Mouse (Mus musculus): ENCODE measurements around the gene Tspan3. TPM values are rescaled to one million over a fixed set of nuclear protein-coding genes. Genes with fewer than 3 reads are reported as not detected.

The Tspan3 gene
- polyA plus RNA-seq, 1 experiment from 2014 or later = 575 TPM

- no peak overlapping the region for H3K9ac ChIP-seq
- H3K27me3 ChIP-seq = no peaks in the 10 kb centered on the region
- H3K27ac ChIP-seq = no peak overlapping the region
- no peaks in the 10 kb centered on the region for H3K9me3 ChIP-seq
- peaks cover 27% of the 10 kb centered on the region for H3K4me1 ChIP-seq (replicated peaks)
- H3K4me3 ChIP-seq = no peak overlapping the region
- ATAC-seq (ENCODE audit: low FRiP score) = no peak
- peaks cover 45% of the 10 kb centered on the region for H3K36me3 ChIP-seq
- H3K4me2 ChIP-seq = no peak overlapping the region
- 86% methylated on average over 16 of the region's 16 CpGs for WGBS
Measured at GRCm38 (mm10) chr9:56126453-56127173, 38.7 kb downstream of the Tspan3 start.

GRCm38 (mm10) chr9:56124561-56124960 lies 40.7 kb downstream of the Tspan3 start:
- H3K9ac ChIP-seq = no peak overlapping the region; the same call in 1 of the 2 replicates
- no peak overlapping the region for H3K4me2 ChIP-seq
- H3K27me3 ChIP-seq = peaks cover 3% of the 10 kb centered on the region; the same call in 1 of the 2 replicates
- H3K27ac ChIP-seq = no peak overlapping the region
- no peak for ATAC-seq (ENCODE audit: low FRiP score)
- H3K4me1 ChIP-seq (replicated peaks) = peaks cover 27% of the 10 kb centered on the region; the same call in 1 of the 2 replicates
- WGBS = 25% methylated on average over 11 of the region's 11 CpGs
- H3K4me3 ChIP-seq = no peak overlapping the region
- H3K9me3 ChIP-seq = no peaks in the 10 kb centered on the region
- H3K36me3 ChIP-seq = peaks cover 25% of the 10 kb centered on the region

DNA sequence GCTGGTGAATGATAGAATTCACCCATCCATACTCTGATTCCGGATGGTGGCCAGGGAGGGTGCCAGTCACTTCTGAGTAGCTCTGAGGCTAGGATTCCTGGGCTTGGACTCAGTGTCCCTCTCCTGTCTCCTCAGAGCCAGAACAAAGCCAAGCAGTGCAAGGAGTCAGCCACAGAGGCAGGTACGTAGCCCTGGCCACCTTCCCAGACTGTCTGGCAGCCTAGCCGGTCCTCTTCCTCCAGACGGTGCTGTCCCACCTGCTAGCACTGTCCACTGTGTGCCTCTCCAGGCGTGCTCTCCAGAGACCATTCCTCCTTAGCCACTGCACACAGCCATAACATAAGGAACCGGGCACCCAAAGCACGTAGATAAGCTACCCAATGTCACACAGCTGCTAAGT lies 41.7 kb downstream of the Tspan3 start:
- no peak overlapping the region for H3K9ac ChIP-seq
- 85% methylated on average over 7 of the region's 7 CpGs for WGBS
- no peaks in the 10 kb centered on the region for H3K9me3 ChIP-seq
- peaks cover 4% of the 10 kb centered on the region; the same call in 1 of the 2 replicates for H3K27me3 ChIP-seq
- no peak overlapping the region for H3K27ac ChIP-seq
- peaks cover 35% of the 10 kb centered on the region for H3K4me1 ChIP-seq (replicated peaks)
- no peak overlapping the region for H3K4me2 ChIP-seq
- H3K36me3 ChIP-seq = peaks cover 15% of the 10 kb centered on the region
- H3K4me3 ChIP-seq = no peak overlapping the region
- no peak for ATAC-seq (ENCODE audit: low FRiP score)

GRCm38 (mm10) chr9:56122973-56123372 lies 42.3 kb downstream of the Tspan3 start:
- Histone ChIP-seq H3K9me3 (no peaks in the 10 kb centered on the region), H3K27me3 (peaks cover 4% of the 10 kb centered on the region; the same call in 1 of the 2 replicates), H3K4me3 (no peak overlapping the region), H3K27ac (no peak overlapping the region), H3K4me1 (replicated peaks) (peaks cover 38% of the 10 kb centered on the region), H3K9ac (no peak overlapping the region), H3K4me2 (no peak overlapping the region), H3K36me3 (peaks cover 9% of the 10 kb centered on the region)
- ATAC-seq (ENCODE audit: low FRiP score) = 0 out of 2 replicates have a peak, but pooled peaks have one; percentile 14
- WGBS = 65% methylated on average over 8 of the region's 8 CpGs

DNA sequence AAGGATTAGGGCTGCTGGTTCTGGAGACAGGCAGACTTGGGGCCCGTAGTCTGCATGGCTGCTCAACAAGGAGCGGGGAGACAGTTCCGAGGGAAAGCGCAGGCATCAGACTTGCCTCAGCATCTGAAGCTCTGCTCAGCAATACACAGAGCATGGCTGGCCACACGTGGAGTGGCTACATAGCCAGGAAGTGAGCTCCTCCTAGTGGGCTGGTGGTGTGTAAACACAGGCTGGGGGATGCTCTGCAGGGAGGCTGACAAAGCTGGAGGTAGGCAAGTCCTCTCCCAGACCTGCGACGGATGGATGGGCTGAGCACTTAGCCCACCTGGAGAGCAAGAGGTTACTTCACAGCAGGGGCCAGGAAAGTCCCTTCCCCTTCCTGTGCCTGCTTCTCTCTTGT lies 44.2 kb downstream of the Tspan3 start:
- H3K4me2 ChIP-seq = no peak overlapping the region
- no peak overlapping the region for H3K27ac ChIP-seq
- H3K9ac ChIP-seq = no peak overlapping the region
- peaks cover 38% of the 10 kb centered on the region for H3K4me1 ChIP-seq (replicated peaks)
- 28% methylated on average over 7 of the region's 7 CpGs for WGBS
- no peaks in the 10 kb centered on the region for H3K36me3 ChIP-seq
- no peaks in the 10 kb centered on the region for H3K9me3 ChIP-seq
- ATAC-seq (ENCODE audit: low FRiP score) = 0 out of 2 replicates have a peak, but pooled peaks have one; percentile 25
- peaks cover 4% of the 10 kb centered on the region; the same call in 1 of the 2 replicates for H3K27me3 ChIP-seq
- no peak overlapping the region for H3K4me3 ChIP-seq

- no peaks in the 10 kb centered on the region for H3K36me3 ChIP-seq
- no peak overlapping the region for H3K9ac ChIP-seq
- no peaks in the 10 kb centered on the region for H3K9me3 ChIP-seq
- ATAC-seq (ENCODE audit: low FRiP score) = no peak
- H3K27me3 ChIP-seq = peaks cover 4% of the 10 kb centered on the region; the same call in 1 of the 2 replicates
- H3K4me1 ChIP-seq (replicated peaks) = peaks cover 37% of the 10 kb centered on the region
- no peak overlapping the region for H3K27ac ChIP-seq
- WGBS = 79% methylated on average over 2 of the region's 2 CpGs
- H3K4me3 ChIP-seq = no peak overlapping the region
- no peak overlapping the region for H3K4me2 ChIP-seq
Measured at GRCm38 (mm10) chr9:56119651-56120050, 45.6 kb downstream of the Tspan3 start.

DNA sequence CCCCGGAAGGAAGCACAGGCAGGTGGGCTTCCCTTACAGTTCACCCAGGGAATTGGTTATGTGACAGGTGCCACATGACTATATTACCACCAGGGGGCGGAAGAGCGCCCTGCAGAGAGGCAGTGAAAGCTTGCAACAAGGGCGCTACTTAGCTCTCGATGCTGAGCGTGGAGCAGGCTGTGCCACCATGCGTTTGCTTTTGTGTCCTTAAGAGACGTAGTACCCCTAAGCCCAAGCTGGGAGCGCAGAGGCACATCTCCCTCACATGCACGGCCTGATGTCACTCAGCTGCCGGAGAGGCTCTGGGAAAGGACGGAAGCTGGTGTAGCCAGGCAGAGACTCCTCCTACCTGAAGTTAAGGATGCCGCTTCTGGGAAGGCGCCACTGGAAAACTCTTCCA lies 46.7 kb downstream of the Tspan3 start:
- H3K27ac ChIP-seq = 0 out of 2 replicates have a peak overlapping the region, but pooled peaks have one; percentile 23
- no peaks in the 10 kb centered on the region for H3K36me3 ChIP-seq
- H3K4me2 ChIP-seq = peak overlapping the region; percentile 64
- peaks cover 28% of the 10 kb centered on the region for H3K4me1 ChIP-seq (replicated peaks)
- H3K27me3 ChIP-seq = peaks cover 4% of the 10 kb centered on the region; the same call in 1 of the 2 replicates
- peak overlapping the region; percentile 34 for H3K4me3 ChIP-seq
- H3K9ac ChIP-seq = peak overlapping the region; percentile 68
- peak; percentile 67 for ATAC-seq (ENCODE audit: low FRiP score)
- WGBS = 3% methylated on average over 14 of the region's 14 CpGs
- no peaks in the 10 kb centered on the region for H3K9me3 ChIP-seq

- Histone ChIP-seq H3K27me3 (peaks cover 4% of the 10 kb centered on the region; the same call in 1 of the 2 replicates), H3K27ac (no peak overlapping the region)
- peak; percentile 3; the same call in 1 of the 2 replicates for ATAC-seq (ENCODE audit: low FRiP score)
Measured at GRCm38 (mm10) chr9:56118091-56118490, 47.2 kb downstream of the Tspan3 start.

GRCm38 (mm10) chr9:56108174-56108573 lies 57.1 kb downstream of the Tspan3 start:
- Histone ChIP-seq H3K9me3 (no peaks in the 10 kb centered on the region), H3K9ac (no peak overlapping the region), H3K27me3 (no peaks in the 10 kb centered on the region), H3K4me3 (no peak overlapping the region), H3K4me2 (no peak overlapping the region), H3K4me1 (replicated peaks) (no peaks in the 10 kb centered on the region), H3K36me3 (no peaks in the 10 kb centered on the region), H3K27ac (no peak overlapping the region)
- no peak for ATAC-seq (ENCODE audit: low FRiP score)
- 88% methylated on average over 5 of the region's 5 CpGs for WGBS

More at GRCm38 (mm10) chr9:56118091-56118490, 47.2 kb downstream of the Tspan3 start:
- H3K36me3 ChIP-seq = no peaks in the 10 kb centered on the region
- H3K9ac ChIP-seq = no peak overlapping the region
- H3K4me2 ChIP-seq = no peak overlapping the region
- H3K4me1 ChIP-seq (replicated peaks) = peaks cover 23% of the 10 kb centered on the region
- no peak overlapping the region for H3K4me3 ChIP-seq
- 83% methylated on average over 5 of the region's 5 CpGs for WGBS
- no peaks in the 10 kb centered on the region for H3K9me3 ChIP-seq

GRCm38 (mm10) chr9:56107527-56107926 lies 57.8 kb downstream of the Tspan3 start:
- no peak overlapping the region for H3K4me2 ChIP-seq
- no peak overlapping the region for H3K9ac ChIP-seq
- no peaks in the 10 kb centered on the region for H3K9me3 ChIP-seq
- ATAC-seq (ENCODE audit: low FRiP score) = no peak
- no peak overlapping the region for H3K4me3 ChIP-seq
- H3K4me1 ChIP-seq (replicated peaks) = no peaks in the 10 kb centered on the region
- H3K36me3 ChIP-seq = no peaks in the 10 kb centered on the region
- H3K27me3 ChIP-seq = no peaks in the 10 kb centered on the region
- 72% methylated on average over 6 of the region's 6 CpGs for WGBS
- H3K27ac ChIP-seq = no peak overlapping the region

DNA sequence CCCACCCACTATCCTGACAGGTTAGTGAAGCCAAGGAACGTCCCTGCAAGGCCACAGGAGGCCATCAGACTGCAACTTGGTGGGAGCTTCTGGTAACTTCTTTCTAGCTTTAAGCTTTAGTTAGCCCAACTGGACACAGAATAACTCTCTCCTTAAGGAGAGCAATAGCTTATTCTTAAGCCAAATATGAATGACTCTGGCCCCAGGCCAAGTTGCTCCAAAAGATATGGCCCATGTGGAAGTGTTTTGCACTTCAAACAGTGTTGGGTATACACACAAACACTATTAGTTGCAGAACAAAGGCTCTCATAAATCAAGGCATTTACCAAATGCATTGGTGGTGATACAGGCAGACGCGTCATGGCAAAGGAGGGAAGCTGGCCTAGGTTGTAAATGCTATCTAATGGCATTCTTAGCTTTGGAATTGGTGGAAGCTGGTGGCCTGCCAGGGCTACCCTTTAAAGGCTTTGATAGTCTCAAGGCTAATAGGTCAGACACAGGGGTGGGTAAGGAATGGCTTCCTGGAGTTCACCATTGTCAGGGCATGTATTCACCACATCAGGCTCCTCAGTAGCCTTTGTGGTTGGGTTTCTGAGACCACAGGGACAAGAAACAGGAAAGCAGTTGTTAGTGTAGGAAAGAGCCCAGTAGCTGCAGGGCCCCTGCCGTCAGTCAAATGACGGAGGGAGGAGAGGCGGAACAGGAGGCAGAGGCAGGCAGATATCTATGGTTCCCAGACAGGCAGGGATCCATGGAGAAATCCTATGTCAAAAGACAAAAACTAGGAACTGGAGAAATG lies 58.8 kb downstream of the Tspan3 start:
- no peaks in the 10 kb centered on the region for H3K36me3 ChIP-seq
- no peaks in the 10 kb centered on the region for H3K4me1 ChIP-seq (replicated peaks)
- H3K27ac ChIP-seq = no peak overlapping the region
- no peaks in the 10 kb centered on the region for H3K9me3 ChIP-seq
- no peak overlapping the region for H3K4me2 ChIP-seq
- WGBS = 59% methylated on average over 6 of the region's 6 CpGs
- H3K4me3 ChIP-seq = no peak overlapping the region
- no peak for ATAC-seq (ENCODE audit: low FRiP score)
- no peak overlapping the region for H3K9ac ChIP-seq
- H3K27me3 ChIP-seq = no peaks in the 10 kb centered on the region

DNA sequence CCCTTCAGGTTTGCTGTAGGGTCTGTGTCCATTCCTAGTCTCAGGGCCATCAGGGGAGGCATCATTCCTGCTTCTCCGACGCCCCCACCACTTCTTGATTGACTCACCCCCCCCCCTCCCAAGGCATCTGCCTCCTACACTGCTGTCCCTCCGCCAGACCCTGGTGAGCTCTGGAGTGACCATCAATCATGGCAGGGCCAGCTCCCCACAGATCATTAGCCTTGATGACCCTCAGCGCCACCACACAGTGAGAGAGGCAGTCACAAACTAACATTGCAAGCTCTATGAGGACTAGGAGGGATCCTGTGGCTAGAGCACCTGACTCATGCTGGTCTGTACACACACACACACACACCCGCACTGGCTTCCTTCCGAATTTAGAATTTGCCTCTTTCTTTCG lies 60.4 kb downstream of the Tspan3 start:
- Histone ChIP-seq H3K4me2 (no peak overlapping the region), H3K36me3 (no peaks in the 10 kb centered on the region), H3K4me3 (no peak overlapping the region), H3K9ac (no peak overlapping the region), H3K27ac (no peak overlapping the region), H3K27me3 (no peaks in the 10 kb centered on the region), H3K9me3 (no peaks in the 10 kb centered on the region), H3K4me1 (replicated peaks) (no peaks in the 10 kb centered on the region)
- WGBS = 51% methylated on average over 7 of the region's 7 CpGs
- ATAC-seq (ENCODE audit: low FRiP score) = no peak
